Mouse (Mus musculus) stomach, embryonic 14.5 days (tissue): ENCODE measurements around the gene Eng. TPM values are rescaled to one million over a fixed set of nuclear protein-coding genes. Genes with fewer than 3 reads are reported as not detected.

Source experiments
- ATAC-seq: fragments of 200-750 bp; cut with Nextera tagmentation; 2 replicates; pipeline ENCODE4 v1.8.0; 2017; ENCODE audit warnings: low read depth, moderate TSS enrichment; ENCODE audit not compliant: insufficient number of reproducible peaks, insufficient read depth, low FRiP score
- H3K27ac ChIP-seq: fragments of 300-500 bp; sonication (generic); 2 replicates; pipeline ENCODE4 v1.5.1; 2014; ENCODE audit warnings: mild to moderate bottlenecking, low read length, moderate library complexity, mixed read lengths
- H3K27me3 ChIP-seq: fragments of 300-500 bp; sonication (generic); 2 replicates; pipeline ENCODE4 v1.6.1; 2014; ENCODE audit warnings: low read length, control low read depth, mixed read lengths; ENCODE audit not compliant: control insufficient read depth, insufficient read depth
- H3K36me3 ChIP-seq: fragments of 300-500 bp; sonication (generic); 2 replicates; pipeline ENCODE4 v1.6.1; 2014; ENCODE audit warnings: mild to moderate bottlenecking, control low read depth, low read length, moderate library complexity, mixed read lengths; ENCODE audit not compliant: control insufficient read depth, insufficient read depth
- H3K4me1 ChIP-seq: fragments of 300-500 bp; sonication (generic); 2 replicates; pipeline ENCODE4 v1.6.1; 2014; ENCODE audit warnings: low read length, control low read depth, mixed read lengths; ENCODE audit not compliant: control insufficient read depth, insufficient read depth
- H3K4me2 ChIP-seq: fragments of 300-500 bp; sonication (generic); replicated peaks from 2 replicates; pipeline ENCODE4 v1.6.1; 2014; ENCODE audit warnings: low read depth, low read length, control low read depth
- H3K4me3 ChIP-seq: fragments of 300-500 bp; sonication (generic); 2 replicates; pipeline ENCODE4 v1.5.1; 2014; ENCODE audit warnings: low read depth, low read length, control low read depth
- H3K9ac ChIP-seq: fragments of 300-500 bp; sonication (generic); replicated peaks from 2 replicates; pipeline ENCODE4 v1.6.1; 2014; ENCODE audit warnings: low read depth, mild to moderate bottlenecking, control low read depth, low read length, moderate library complexity, mixed read lengths
- H3K9me3 ChIP-seq: fragments of 300-500 bp; sonication (generic); 2 replicates; pipeline ENCODE4 v1.6.1; 2016; ENCODE audit warnings: low read depth, low read length, control low read depth; ENCODE audit not compliant: control insufficient read depth
- WGBS: fragments of 180-500 bp; shearing (Covaris S2); extraction: QIAGEN DNeasy Blood & Tissue Kit; methylation state at CpG from one replicate; pipeline ENCODE4 v1.1.7; 2014; 5-methylcytosine and 5-hydroxymethylcytosine counted together
- polyA plus RNA-seq: library from polyadenylated mRNA; unstranded; fragments of >200 nt; fragmentation: Nextera tagmentation; extraction: Ambion mirVana; gene quantifications from 2 replicates; pipeline ENCODE4 v1.2.1, GENCODE M21; 2014

Gene Eng
- polyA plus RNA-seq, 1 experiment from 2014 or later = 49.1 TPM

- Histone ChIP-seq H3K9ac (no peak overlapping the region), H3K4me1 (peaks cover 18% of the 10 kb centered on the region), H3K36me3 (peaks cover 10% of the 10 kb centered on the region), H3K4me3 (no peak overlapping the region), H3K4me2 (0 out of 2 replicates have a peak overlapping the region, but pooled peaks have one; percentile 43), H3K27ac (peak overlapping the region; percentile 98; the same call in 1 of the 2 replicates), H3K27me3 (no peaks in the 10 kb centered on the region), H3K9me3 (no peaks in the 10 kb centered on the region)
- ATAC-seq = no peak
- 47% methylated on average over 11 of the region's 11 CpGs for WGBS
Observed at GRCm38 (mm10) chr2:32714117-32714986, 68.0 kb downstream of the Eng start.

GRCm38 (mm10) chr2:32714987-32715425 lies 68.6 kb downstream of the Eng start:
- peaks cover 3% of the 10 kb centered on the region; the same call in 1 of the 2 replicates for H3K36me3 ChIP-seq
- H3K4me3 ChIP-seq = no peak overlapping the region
- no peak for ATAC-seq
- peaks cover 18% of the 10 kb centered on the region for H3K4me1 ChIP-seq
- H3K9me3 ChIP-seq = no peaks in the 10 kb centered on the region
- 55% methylated on average over 4 of the region's 4 CpGs for whole genome bisulfite sequencing
- peak overlapping the region; percentile 4; the same call in 1 of the 2 replicates for H3K27ac ChIP-seq
- H3K9ac ChIP-seq = no peak overlapping the region
- no peaks in the 10 kb centered on the region for H3K27me3 ChIP-seq
- H3K4me2 ChIP-seq = no peak overlapping the region

- no peak for ATAC-seq
Observed at GRCm38 (mm10) chr2:32718761-32719160, 72.4 kb downstream of the Eng start.

GRCm38 (mm10) chr2:32720053-32720452 lies 73.7 kb downstream of the Eng start:
- Histone ChIP-seq H3K27me3 (no peaks in the 10 kb centered on the region), H3K9me3 (no peaks in the 10 kb centered on the region), H3K4me3 (no peak overlapping the region), H3K9ac (no peak overlapping the region), H3K36me3 (no peaks in the 10 kb centered on the region; the same call in 1 of the 2 replicates), H3K4me2 (no peak overlapping the region), H3K27ac (no peak overlapping the region), H3K4me1 (peaks cover 22% of the 10 kb centered on the region)
- ATAC-seq = no peak
- WGBS = 89% methylated on average over 3 of the region's 3 CpGs

More at GRCm38 (mm10) chr2:32718761-32719160, 72.4 kb downstream of the Eng start:
- Histone ChIP-seq H3K9me3 (no peaks in the 10 kb centered on the region), H3K4me2 (no peak overlapping the region), H3K36me3 (no peaks in the 10 kb centered on the region), H3K4me1 (peaks cover 33% of the 10 kb centered on the region), H3K27me3 (no peaks in the 10 kb centered on the region), H3K4me3 (no peak overlapping the region), H3K9ac (no peak overlapping the region), H3K27ac (no peak overlapping the region)
- WGBS = 57% methylated on average over 9 of the region's 9 CpGs

- peaks cover 22% of the 10 kb centered on the region for H3K4me1 ChIP-seq
- peak within 1 kb of the TSS; percentile 69; the same call in 1 of the 2 replicates for H3K27ac ChIP-seq
- H3K9me3 ChIP-seq = no peaks in the 10 kb centered on the region
- H3K4me2 ChIP-seq = peak within 1 kb of the TSS; percentile 29
- WGBS = 14% methylated on average over 8 of the region's 8 CpGs
- peak within 1 kb of the TSS; percentile 19 for H3K4me3 ChIP-seq
- no peaks in the 10 kb centered on the region; the same call in 1 of the 2 replicates for H3K36me3 ChIP-seq
- ATAC-seq = peak; percentile 44; the same call in 1 of the 2 replicates
- no peaks in the 10 kb centered on the region for H3K27me3 ChIP-seq
- peak within 1 kb of the TSS; percentile 40; the same call in 1 of the 2 replicates for H3K9ac ChIP-seq
Observed at GRCm38 (mm10) chr2:32720681-32721229, 74.4 kb downstream of the Eng start, which contains the start of gene Sh2d3c. TSS of gene Sh2d3c (plus strand) at chr2:32721055.

GRCm38 (mm10) chr2:32722046-32722445 lies 75.7 kb downstream of the Eng start:
- Histone ChIP-seq H3K9ac (no peak overlapping the region), H3K27ac (no peak overlapping the region), H3K9me3 (no peaks in the 10 kb centered on the region), H3K27me3 (no peaks in the 10 kb centered on the region), H3K4me2 (peak overlapping the region; percentile 29), H3K36me3 (no peaks in the 10 kb centered on the region; the same call in 1 of the 2 replicates), H3K4me3 (peak overlapping the region; percentile 19), H3K4me1 (peaks cover 22% of the 10 kb centered on the region)
- 33% methylated on average over 6 of the region's 6 CpGs for WGBS
- no peak for ATAC-seq

GRCm38 (mm10) chr2:32722581-32722980 lies 76.2 kb downstream of the Eng start:
- ATAC-seq = no peak
- Histone ChIP-seq H3K9me3 (no peaks in the 10 kb centered on the region), H3K4me1 (peaks cover 22% of the 10 kb centered on the region), H3K4me2 (peak overlapping the region; percentile 29; the same call in 1 of the 2 replicates), H3K36me3 (no peaks in the 10 kb centered on the region; the same call in 1 of the 2 replicates), H3K27me3 (no peaks in the 10 kb centered on the region), H3K4me3 (0 out of 2 replicates have a peak overlapping the region, but pooled peaks have one; percentile 19), H3K27ac (no peak overlapping the region), H3K9ac (no peak overlapping the region)
- WGBS = 47% methylated on average over 3 of the region's 3 CpGs

- Histone ChIP-seq H3K4me1 (peaks cover 26% of the 10 kb centered on the region), H3K9me3 (no peaks in the 10 kb centered on the region), H3K27ac (no peak overlapping the region), H3K36me3 (no peaks in the 10 kb centered on the region; the same call in 1 of the 2 replicates), H3K4me3 (no peak overlapping the region), H3K4me2 (no peak overlapping the region), H3K9ac (no peak overlapping the region), H3K27me3 (no peaks in the 10 kb centered on the region)
- 74% methylated on average over 4 of the region's 4 CpGs for WGBS
- no peak for ATAC-seq
Observed at GRCm38 (mm10) chr2:32724149-32724548, 77.8 kb downstream of the Eng start.
